Mouse (Mus musculus) liver, adult 2 months (tissue): Measurements from ENCODE around the gene Mri1. TPM values are rescaled to one million over a fixed set of nuclear protein-coding genes. Genes with fewer than 3 reads are reported as not detected.

Experiments
- DNase-seq: peaks from one replicate; pipeline ENCODE4 v3.0.0-alpha.2; 2011; ENCODE audit warnings: low read depth, low spot score; ENCODE audit errors: extremely low read depth
- H3K27ac ChIP-seq: fragments of 200-500 bp; replicated peaks from 2 replicates; pipeline ENCODE4 v1.5.1; 2012; ENCODE audit warnings: low read depth, mild to moderate bottlenecking, control low read depth, inconsistent platforms, low read length; ENCODE audit not compliant: insufficient read depth
- H3K27me3 ChIP-seq: fragments of 200-500 bp; 2 replicates; pipeline ENCODE4 v1.6.1; 2012; ENCODE audit warnings: mild to moderate bottlenecking, moderate library complexity, low read length, inconsistent platforms; ENCODE audit not compliant: control insufficient read depth, insufficient read depth
- H3K36me3 ChIP-seq: fragments of 200-500 bp; 2 replicates; pipeline ENCODE4 v1.6.1; 2012; ENCODE audit warnings: low read length, inconsistent platforms; ENCODE audit not compliant: control insufficient read depth, insufficient read depth
- H3K4me1 ChIP-seq: fragments of 200-500 bp; 2 replicates; pipeline ENCODE4 v1.6.1; 2011; ENCODE audit warnings: low read length; ENCODE audit not compliant: control insufficient read depth, insufficient read depth
- H3K4me3 ChIP-seq: fragments of 200-500 bp; 2 replicates; pipeline ENCODE4 v1.5.1; 2011; ENCODE audit warnings: low read depth, mild to moderate bottlenecking, control low read depth, low read length, moderate library complexity; ENCODE audit not compliant: insufficient read depth
- H3K79me2 ChIP-seq: fragments of 200-500 bp; 2 replicates; pipeline ENCODE4 v1.6.1; 2012; ENCODE audit warnings: inconsistent platforms, mild to moderate bottlenecking, low read length, moderate library complexity; ENCODE audit not compliant: control insufficient read depth, insufficient read depth
- H3K9ac ChIP-seq: fragments of 200-500 bp; 2 replicates; pipeline ENCODE4 v1.6.1; 2012; ENCODE audit warnings: low read depth, mild to moderate bottlenecking, control low read depth, inconsistent platforms, low read length
- CTCF ChIP-seq: fragments of 200-500 bp; IDR thresholded peaks from 2 replicates; pipeline ENCODE4 v1.5.1; 2011; ENCODE audit warnings: low read depth, low read length, control low read depth
- POLR2A ChIP-seq: fragments of 200-500 bp; IDR thresholded peaks from 2 replicates; pipeline ENCODE4 v1.6.1; 2011; ENCODE audit warnings: low read length, control low read depth; ENCODE audit not compliant: insufficient read depth; ENCODE audit errors: extremely low read depth
- WGBS: fragments of 180-500 bp; shearing (Covaris S2); methylation state at CpG from one replicate; pipeline ENCODE4 v1.1.7; 2018; 5-methylcytosine and 5-hydroxymethylcytosine counted together
- polyA plus RNA-seq: library from polyadenylated mRNA; depleted of rRNA; stranded (reverse); fragments of >200 nt; gene quantifications from 2 replicates; pipeline ENCODE4 v1.2.3, GENCODE M21; 2012
- total RNA-seq: library from RNA; depleted of rRNA; stranded (reverse); fragments of >200 nt; gene quantifications from 2 replicates; pipeline ENCODE4 v1.2.3, GENCODE M21; 2014

The Mri1 gene
- total and polyA plus RNA-seq, 2 experiments = 17.1 to 75.7 TPM

DNA sequence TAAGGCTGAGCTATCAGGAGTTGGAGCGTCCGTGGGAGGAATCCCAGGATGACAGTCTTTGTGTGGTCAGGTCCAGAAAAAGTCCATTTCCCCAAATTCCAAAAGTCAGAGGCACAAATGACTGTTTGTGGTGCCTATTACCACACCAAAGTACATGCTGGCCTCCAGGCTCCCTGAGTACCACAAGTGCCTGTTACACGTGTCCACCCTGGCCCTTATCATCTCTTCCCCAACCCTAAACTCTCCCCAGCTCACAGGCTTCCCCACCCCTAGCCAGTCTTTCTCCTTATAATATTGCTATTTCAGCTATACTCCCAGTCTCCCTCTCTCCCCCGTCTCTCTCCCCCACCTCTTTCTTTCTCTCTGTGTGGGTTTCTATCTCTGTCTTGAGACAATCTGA is 15.2 kb upstream of the Mri1 start:
- Histone ChIP-seq H3K4me1 (peaks cover 3% of the 10 kb centered on the region), H3K27me3 (no peaks in the 10 kb centered on the region), H3K79me2 (no peaks in the 10 kb centered on the region), H3K27ac (no peak overlapping the region), H3K36me3 (no peaks in the 10 kb centered on the region), H3K9ac (no peak overlapping the region), H3K4me3 (no peak overlapping the region)
- 88% methylated on average over 4 of the region's 4 CpGs for WGBS
- TF ChIP-seq CTCF (no peak), POLR2A (no peak)
- no peak for DNase-seq

DNA sequence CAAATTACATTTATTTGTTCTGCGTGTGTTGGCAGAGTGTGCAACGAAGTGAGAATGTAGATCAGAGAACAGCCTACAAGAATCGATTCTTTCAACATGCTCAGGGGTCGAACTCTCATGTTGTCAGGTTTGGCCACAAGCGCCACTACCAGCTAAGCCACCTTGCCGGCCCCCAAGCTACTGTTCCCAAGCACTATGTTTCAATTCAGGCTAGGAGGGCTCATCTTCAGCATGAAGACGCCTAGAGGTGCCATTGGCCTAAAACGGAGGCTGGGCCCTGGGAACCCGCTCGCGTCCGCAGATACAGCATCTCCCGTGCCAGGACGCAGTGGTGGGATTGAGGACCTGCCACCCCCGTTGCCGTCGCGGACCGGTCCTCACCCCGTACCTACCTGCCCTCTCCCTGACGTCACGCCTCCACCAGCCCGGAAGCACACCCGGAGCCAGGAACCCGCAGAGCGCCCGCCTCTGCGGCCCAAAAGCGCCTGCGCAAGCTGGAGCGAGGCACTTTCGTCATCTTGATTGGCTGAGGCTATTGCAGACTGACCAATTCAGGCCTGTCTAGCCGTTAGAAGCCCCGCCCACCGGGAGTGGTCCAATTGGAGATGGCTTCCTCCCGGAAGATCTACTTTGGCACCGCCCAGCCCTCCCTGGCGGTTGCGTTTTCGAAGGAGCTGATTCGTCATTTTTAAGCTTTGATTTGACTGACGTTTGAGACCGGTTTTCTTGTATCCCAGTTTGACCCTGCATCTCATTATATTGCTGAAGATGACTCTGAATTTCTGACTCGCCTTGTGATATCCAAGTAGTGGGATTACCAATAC is 13.0 kb upstream of the Mri1 start, which contains the start of gene Ccdc130:
TSS of gene Ccdc130 (minus strand) at position 431 of the 824 bp plus-strand sequence.
- TF ChIP-seq CTCF (no peak), POLR2A (peak; percentile 70)
- Histone ChIP-seq H3K27ac (peak within 1 kb of the TSS; percentile 56), H3K36me3 (no peaks in the 10 kb centered on the region; the same call in 1 of the 2 replicates), H3K9ac (peak within 1 kb of the TSS; percentile 78), H3K79me2 (no peaks in the 10 kb centered on the region), H3K4me1 (peaks cover 3% of the 10 kb centered on the region), H3K27me3 (no peaks in the 10 kb centered on the region), H3K4me3 (peak within 1 kb of the TSS; percentile 67)
- WGBS = under 1% methylated on average over 44 of the region's 44 CpGs
- DNase-seq = peak; percentile 97

DNA sequence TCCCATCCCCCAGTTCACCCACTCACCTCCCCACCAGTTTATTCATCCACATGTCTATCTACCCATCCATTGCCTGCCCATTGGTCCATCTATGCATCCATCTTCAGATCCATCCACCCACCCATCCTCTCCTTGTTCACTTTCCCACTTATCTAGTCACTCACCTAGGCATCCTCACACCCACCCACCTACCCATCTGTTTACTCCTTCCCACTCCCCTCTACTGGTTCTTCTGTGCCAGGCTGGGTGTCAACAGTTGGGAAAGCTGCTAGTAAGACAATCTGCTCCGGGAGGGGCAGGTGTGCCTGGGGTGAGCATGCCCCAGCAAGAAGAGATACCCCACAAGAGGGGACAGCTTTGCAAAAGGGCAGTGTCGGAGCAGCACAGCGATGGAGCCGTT is 4.0 kb upstream of the Mri1 start:
- peaks cover 1% of the 10 kb centered on the region; the same call in 1 of the 2 replicates for H3K79me2 ChIP-seq
- DNase-seq = no peak
- no peak overlapping the region for H3K27ac ChIP-seq
- WGBS = 92% methylated on average over 4 of the region's 4 CpGs
- H3K27me3 ChIP-seq = no peaks in the 10 kb centered on the region
- H3K4me3 ChIP-seq = no peak overlapping the region
- TF ChIP-seq CTCF = no peak
- no peak for TF ChIP-seq POLR2A
- no peak overlapping the region for H3K9ac ChIP-seq
- H3K4me1 ChIP-seq = peaks cover 2% of the 10 kb centered on the region
- no peaks in the 10 kb centered on the region; the same call in 1 of the 2 replicates for H3K36me3 ChIP-seq

DNA sequence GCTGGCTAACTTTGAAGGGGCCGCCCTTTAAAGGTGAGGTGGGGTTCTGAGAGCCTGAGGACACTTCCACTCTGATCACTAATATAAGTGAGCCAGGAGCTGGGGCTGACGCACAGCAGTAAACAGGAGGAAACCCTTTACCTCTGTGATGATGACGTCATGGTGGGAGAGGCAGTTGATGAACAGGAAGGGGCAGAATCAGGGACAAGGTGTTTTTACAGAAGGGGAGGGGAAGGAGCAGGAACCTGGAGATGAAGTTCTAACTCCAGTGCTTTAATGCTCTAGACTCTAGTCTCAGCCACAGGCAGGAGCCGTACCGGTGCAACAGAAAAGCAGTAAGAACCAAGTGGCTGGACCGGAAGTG is 686 bp downstream of the Mri1 start:
- TF ChIP-seq CTCF (no peak), POLR2A (no peak)
- peaks cover 14% of the 10 kb centered on the region; the same call in 1 of the 2 replicates for H3K36me3 ChIP-seq
- peaks cover 3% of the 10 kb centered on the region; the same call in 1 of the 2 replicates for H3K79me2 ChIP-seq
- peak overlapping the region; percentile 80 for H3K27ac ChIP-seq
- DNase-seq = peak; percentile 54
- H3K4me3 ChIP-seq = peak overlapping the region; percentile 88
- peak overlapping the region; percentile 90 for H3K9ac ChIP-seq
- no peaks in the 10 kb centered on the region for H3K27me3 ChIP-seq
- peaks cover 2% of the 10 kb centered on the region for H3K4me1 ChIP-seq
- 10% methylated on average over 6 of the region's 6 CpGs for WGBS

DNA sequence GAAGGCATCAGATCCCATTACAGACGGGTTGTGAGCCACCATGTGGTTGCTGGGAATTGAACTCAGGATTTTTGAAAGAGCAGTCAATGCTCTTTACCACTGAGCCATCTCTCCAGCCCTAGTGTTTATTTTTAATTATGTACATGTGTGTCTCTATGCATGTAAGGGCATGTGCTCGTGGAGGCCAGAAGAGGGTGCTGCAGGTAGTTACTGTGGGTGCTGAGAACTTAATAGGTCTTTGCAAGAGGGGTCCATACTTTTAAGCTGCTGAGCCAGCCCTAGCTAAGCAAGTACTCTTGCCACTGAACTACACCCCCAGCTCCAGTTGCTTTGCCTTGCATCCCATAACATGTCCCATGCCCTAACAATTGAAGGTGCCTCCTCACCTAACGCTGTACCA is 1.3 kb downstream of the Mri1 start:
- no peak for DNase-seq
- Histone ChIP-seq H3K4me1 (peaks cover 2% of the 10 kb centered on the region), H3K27ac (no peak overlapping the region), H3K79me2 (peaks cover 3% of the 10 kb centered on the region; the same call in 1 of the 2 replicates), H3K4me3 (peak overlapping the region; percentile 88; the same call in 1 of the 2 replicates), H3K9ac (peak overlapping the region; percentile 90; the same call in 1 of the 2 replicates), H3K27me3 (no peaks in the 10 kb centered on the region), H3K36me3 (peaks cover 16% of the 10 kb centered on the region; the same call in 1 of the 2 replicates)
- 89% methylated on average over 3 of the region's 3 CpGs for WGBS
- TF ChIP-seq CTCF = no peak
- no peak for TF ChIP-seq POLR2A
